Mouse (Mus musculus): Measurements from ENCODE around the gene Rft1. TPM values are rescaled to one million over a fixed set of nuclear protein-coding genes. Genes with fewer than 3 reads are reported as not detected.

Rft1 gene
- 18.4 and 20.5 TPM in 2 replicates for polyA plus RNA-seq (2012; ENCODE audit: insufficient read depth, insufficient read length, missing spikeins)

GRCm38 (mm10) chr14:30653943-30654659, at the start of gene Rft1:
Gene Rft1, plus strand, starts transcription at chr14:30654360.
- peak within 1 kb of the TSS; percentile 75 for H3K27ac ChIP-seq (ENCODE audit: insufficient read depth, low read depth, low read length)

GRCm38 (mm10) chr14:30606817-30607216, 47.3 kb upstream of the Rft1 start:
- TF ChIP-seq POLR2A (IDR thresholded peaks at IDR 0.05; ENCODE audit: borderline replicate concordance, low read depth, low read length) (no peak), CTCF (IDR thresholded peaks at IDR 0.05; ENCODE audit: low read depth, low read length) (no peak)
- H3K4me3 ChIP-seq (ENCODE audit: insufficient read depth, low read length), result no peak overlapping the region
- H3K27ac ChIP-seq (ENCODE audit: insufficient read depth, low read depth, low read length), result no peak overlapping the region
- peaks cover 47% of the 10 kb centered on the region for H3K4me1 ChIP-seq (ENCODE audit: control insufficient read depth, insufficient read depth, low read length)

More at GRCm38 (mm10) chr14:30653943-30654659, at the start of gene Rft1:
- TF ChIP-seq CTCF (IDR thresholded peaks at IDR 0.05; ENCODE audit: low read depth, low read length) (no peak), POLR2A (IDR thresholded peaks at IDR 0.05; ENCODE audit: borderline replicate concordance, low read depth, low read length) (peak; percentile 75; the same call in 1 of the 2 replicates)
- Histone ChIP-seq H3K4me1 (ENCODE audit: control insufficient read depth, insufficient read depth, low read length) (peaks cover 23% of the 10 kb centered on the region), H3K4me3 (ENCODE audit: insufficient read depth, low read length) (peak within 1 kb of the TSS; percentile 98)

GRCm38 (mm10) chr14:30607696-30608095, 46.5 kb upstream of the Rft1 start:
- H3K4me1 ChIP-seq (ENCODE audit: control insufficient read depth, insufficient read depth, low read length), result peaks cover 55% of the 10 kb centered on the region
- no peak overlapping the region for H3K4me3 ChIP-seq (ENCODE audit: insufficient read depth, low read length)
- TF ChIP-seq CTCF (IDR thresholded peaks at IDR 0.05; ENCODE audit: low read depth, low read length) (no peak), POLR2A (IDR thresholded peaks at IDR 0.05; ENCODE audit: borderline replicate concordance, low read depth, low read length) (no peak)
- H3K27ac ChIP-seq (ENCODE audit: insufficient read depth, low read depth, low read length), result peak overlapping the region; percentile 45

DNA sequence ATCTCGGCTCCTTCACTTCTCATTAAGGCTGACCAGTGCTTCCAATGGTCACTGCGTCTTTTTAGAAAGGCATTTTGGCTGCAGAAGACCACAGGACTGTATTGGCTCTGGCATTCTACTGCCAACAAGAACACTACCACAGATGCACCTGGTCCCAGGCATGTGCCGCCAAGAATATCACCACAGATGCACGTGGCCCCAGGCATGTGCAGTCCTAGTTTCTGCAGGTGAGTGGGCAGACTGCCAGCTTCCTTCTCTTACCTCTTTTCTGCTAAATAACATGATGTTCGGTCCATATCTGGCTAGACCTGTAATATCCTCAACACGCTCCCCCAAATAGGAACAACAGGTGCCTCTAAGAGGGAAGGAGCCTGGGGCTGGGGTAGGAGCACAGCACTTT, 46.0 kb upstream of the Rft1 start:
- Histone ChIP-seq H3K27ac (ENCODE audit: insufficient read depth, low read depth, low read length) (peak overlapping the region; percentile 45), H3K4me1 (ENCODE audit: control insufficient read depth, insufficient read depth, low read length) (peaks cover 60% of the 10 kb centered on the region), H3K4me3 (ENCODE audit: insufficient read depth, low read length) (no peak overlapping the region)
- no peak for TF ChIP-seq POLR2A (IDR thresholded peaks at IDR 0.05; ENCODE audit: borderline replicate concordance, low read depth, low read length)
- TF ChIP-seq CTCF (IDR thresholded peaks at IDR 0.05; ENCODE audit: low read depth, low read length), result no peak

DNA sequence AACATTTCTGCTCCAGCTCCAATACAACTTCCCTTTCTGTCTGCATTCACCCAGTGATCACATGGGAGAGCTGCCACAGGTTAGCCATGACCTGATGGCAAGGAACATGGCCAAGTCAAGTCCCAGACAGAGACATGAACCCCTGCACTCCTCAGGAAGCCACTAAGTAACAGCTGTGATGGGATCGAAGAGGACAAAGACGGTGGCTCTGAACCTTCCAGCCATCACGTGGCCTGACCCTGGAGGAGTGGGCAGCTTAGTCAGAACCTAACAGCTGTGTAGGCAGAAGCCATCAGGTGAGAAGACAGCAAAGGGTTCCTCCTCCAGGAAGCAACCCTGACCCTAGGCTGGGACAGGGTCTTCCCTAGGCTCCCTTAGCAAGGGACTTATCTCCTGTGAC, 44.7 kb upstream of the Rft1 start:
- Histone ChIP-seq H3K27ac (ENCODE audit: insufficient read depth, low read depth, low read length) (peak overlapping the region; percentile 48), H3K4me3 (ENCODE audit: insufficient read depth, low read length) (no peak overlapping the region), H3K4me1 (ENCODE audit: control insufficient read depth, insufficient read depth, low read length) (peaks cover 73% of the 10 kb centered on the region)
- TF ChIP-seq CTCF (IDR thresholded peaks at IDR 0.05; ENCODE audit: low read depth, low read length) (no peak), POLR2A (IDR thresholded peaks at IDR 0.05; ENCODE audit: borderline replicate concordance, low read depth, low read length) (no peak)

- H3K4me3 ChIP-seq (ENCODE audit: insufficient read depth, low read length), result no peak overlapping the region
- H3K27ac ChIP-seq (ENCODE audit: insufficient read depth, low read depth, low read length), result peak overlapping the region; percentile 48
- TF ChIP-seq CTCF (IDR thresholded peaks at IDR 0.05; ENCODE audit: low read depth, low read length) (no peak), POLR2A (IDR thresholded peaks at IDR 0.05; ENCODE audit: borderline replicate concordance, low read depth, low read length) (no peak)
- H3K4me1 ChIP-seq (ENCODE audit: control insufficient read depth, insufficient read depth, low read length), result peaks cover 81% of the 10 kb centered on the region
Measured at GRCm38 (mm10) chr14:30610304-30610703, 43.9 kb upstream of the Rft1 start.

DNA sequence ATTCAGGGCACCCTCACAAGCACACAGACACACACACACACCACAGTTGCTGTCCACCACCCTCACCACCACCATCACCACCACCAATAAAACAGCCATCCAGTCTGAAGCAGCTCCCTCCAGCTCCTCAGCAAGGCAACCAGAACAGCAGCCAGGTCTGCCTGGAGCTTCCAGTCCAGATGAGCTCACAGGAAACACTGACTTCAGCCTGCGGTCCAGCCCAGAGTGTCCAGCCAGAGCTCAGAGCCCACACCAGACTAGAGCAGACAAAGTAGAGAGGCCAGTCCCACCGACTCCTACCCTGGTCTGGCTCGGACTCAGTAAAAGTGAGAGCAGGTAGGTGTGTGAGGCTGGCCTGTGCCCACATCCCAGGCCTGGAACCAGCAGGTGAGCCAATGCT, 43.2 kb upstream of the Rft1 start:
- Histone ChIP-seq H3K27ac (ENCODE audit: insufficient read depth, low read depth, low read length) (peak overlapping the region; percentile 48), H3K4me3 (ENCODE audit: insufficient read depth, low read length) (no peak overlapping the region), H3K4me1 (ENCODE audit: control insufficient read depth, insufficient read depth, low read length) (peaks cover 88% of the 10 kb centered on the region)
- TF ChIP-seq CTCF (IDR thresholded peaks at IDR 0.05; ENCODE audit: low read depth, low read length) (no peak), POLR2A (IDR thresholded peaks at IDR 0.05; ENCODE audit: borderline replicate concordance, low read depth, low read length) (no peak)

GRCm38 (mm10) chr14:30612523-30612922, 41.6 kb upstream of the Rft1 start:
- Histone ChIP-seq H3K4me3 (ENCODE audit: insufficient read depth, low read length) (no peak overlapping the region), H3K4me1 (ENCODE audit: control insufficient read depth, insufficient read depth, low read length) (peaks cover 98% of the 10 kb centered on the region), H3K27ac (ENCODE audit: insufficient read depth, low read depth, low read length) (peak overlapping the region; percentile 48)
- TF ChIP-seq POLR2A (IDR thresholded peaks at IDR 0.05; ENCODE audit: borderline replicate concordance, low read depth, low read length), result no peak
- TF ChIP-seq CTCF (IDR thresholded peaks at IDR 0.05; ENCODE audit: low read depth, low read length), result peak; percentile 73

- Histone ChIP-seq H3K27ac (ENCODE audit: insufficient read depth, low read depth, low read length) (0 out of 2 replicates have a peak overlapping the region, but pooled peaks have one; percentile 16), H3K4me3 (ENCODE audit: insufficient read depth, low read length) (no peak overlapping the region), H3K4me1 (ENCODE audit: control insufficient read depth, insufficient read depth, low read length) (peaks cover 100% of the 10 kb centered on the region)
- TF ChIP-seq CTCF (IDR thresholded peaks at IDR 0.05; ENCODE audit: low read depth, low read length) (no peak), POLR2A (IDR thresholded peaks at IDR 0.05; ENCODE audit: borderline replicate concordance, low read depth, low read length) (no peak)
Measured at GRCm38 (mm10) chr14:30612962-30613715, 41.0 kb upstream of the Rft1 start.

GRCm38 (mm10) chr14:30616751-30617150, 37.4 kb upstream of the Rft1 start:
- peak overlapping the region; percentile 61 for H3K27ac ChIP-seq (ENCODE audit: insufficient read depth, low read depth, low read length)
- TF ChIP-seq POLR2A (IDR thresholded peaks at IDR 0.05; ENCODE audit: borderline replicate concordance, low read depth, low read length) (no peak), CTCF (IDR thresholded peaks at IDR 0.05; ENCODE audit: low read depth, low read length) (no peak)
- peaks cover 97% of the 10 kb centered on the region for H3K4me1 ChIP-seq (ENCODE audit: control insufficient read depth, insufficient read depth, low read length)
- H3K4me3 ChIP-seq (ENCODE audit: insufficient read depth, low read length), result peak overlapping the region; percentile 9; the same call in 1 of the 2 replicates
